Mouse (Mus musculus) MEL (cell line): Measurements from ENCODE around the gene Serpinf2. TPM values are rescaled to one million over a fixed set of nuclear protein-coding genes. Genes with fewer than 3 reads are reported as not detected.

ENCODE experiments used
- DNase-seq: peaks from one replicate; pipeline ENCODE4 v3.0.0; 2011; ENCODE audit warnings: low read depth, low spot score
- H3K27ac ChIP-seq: 2 replicates; pipeline ENCODE4 v1.5.1; 2012; ENCODE audit warnings: low read depth, mild to moderate bottlenecking, control low read depth, low read length, moderate library complexity; ENCODE audit not compliant: control insufficient read depth
- H3K27me3 ChIP-seq, 2 experiments: fragments of 150-350 bp in 1 of 2; sonication (generic) in 1 of 2; 2 replicates each; pipeline ENCODE4 v1.6.1; 2012; ENCODE audit warnings: low read length in 2 of 2, mild to moderate bottlenecking in 2 of 2, improper control_type of control experiment in 1 of 2, moderate library complexity in 1 of 2; ENCODE audit not compliant: insufficient read depth in 2 of 2, control insufficient read depth in 1 of 2
- H3K36me3 ChIP-seq, 2 experiments: 2 replicates each; pipeline ENCODE4 v1.6.1; 2012 to 2014; ENCODE audit warnings: low read length in 2 of 2, improper control_type of control experiment in 1 of 2, inconsistent platforms in 1 of 2, mild to moderate bottlenecking in 1 of 2; ENCODE audit not compliant: insufficient read depth in 2 of 2, control insufficient read depth in 1 of 2
- H3K4me1 ChIP-seq, 2 experiments: fragments of 150-350 bp in 1 of 2; sonication (generic) in 1 of 2; 2 replicates each; pipeline ENCODE4 v1.6.1; 2012; ENCODE audit warnings: low read length in 2 of 2, improper control_type of control experiment in 1 of 2, mild to moderate bottlenecking in 1 of 2; ENCODE audit not compliant: insufficient read depth in 2 of 2, control insufficient read depth in 1 of 2
- H3K4me3 ChIP-seq, 2 experiments: fragments of 150-350 bp in 1 of 2; sonication (generic) in 1 of 2; 2 replicates each; pipeline ENCODE4 v1.5.1; 2012; ENCODE audit warnings: low read depth in 2 of 2, low read length in 2 of 2, mild to moderate bottlenecking in 2 of 2, moderate library complexity in 2 of 2, control low read depth in 1 of 2, improper control_type of control experiment in 1 of 2; ENCODE audit not compliant: control insufficient read depth in 1 of 2, insufficient read depth in 1 of 2
- H3K79me2 ChIP-seq: 2 replicates; pipeline ENCODE4 v1.6.1; 2012; ENCODE audit warnings: mild to moderate bottlenecking, low read length, moderate library complexity; ENCODE audit not compliant: control insufficient read depth, poor library complexity, insufficient read depth
- H3K9ac ChIP-seq: 2 replicates; pipeline ENCODE4 v1.6.1; 2012; ENCODE audit warnings: low read depth, mild to moderate bottlenecking, control low read depth, low read length, moderate library complexity; ENCODE audit not compliant: control insufficient read depth, poor library complexity, severe bottlenecking
- H3K9me3 ChIP-seq: fragments of 150-350 bp; sonication (generic); replicated peaks from 2 replicates; pipeline ENCODE4 v1.6.1; 2012; ENCODE audit warnings: mild to moderate bottlenecking, low read length, improper control_type of control experiment, moderate library complexity; ENCODE audit not compliant: insufficient read depth
- BHLHE40 ChIP-seq: IDR thresholded peaks from 2 replicates; pipeline ENCODE4 v1.6.1; 2012; ENCODE audit warnings: low read depth, mild to moderate bottlenecking, inconsistent platforms, low read length, improper control_type of control experiment, borderline replicate concordance
- CHD1 ChIP-seq: IDR thresholded peaks from 2 replicates; pipeline ENCODE4 v1.6.1; 2012; ENCODE audit warnings: low read depth, mild to moderate bottlenecking, inconsistent platforms, low read length, improper control_type of control experiment
- ELF1 ChIP-seq: IDR thresholded peaks from 2 replicates; pipeline ENCODE4 v1.6.1; 2014; ENCODE audit warnings: low read depth, mild to moderate bottlenecking, inconsistent platforms, low read length, improper control_type of control experiment, moderate library complexity
- EP300 ChIP-seq, 2 experiments: IDR thresholded peaks; 2 replicates each; pipeline ENCODE4 v1.6.1; 2011; ENCODE audit warnings: improper control_type of control experiment in 2 of 2, low read length in 2 of 2, low read depth in 1 of 2, mild to moderate bottlenecking in 1 of 2
- ETS1 ChIP-seq: IDR thresholded peaks from 2 replicates; pipeline ENCODE4 v1.6.1; 2012; ENCODE audit warnings: low read depth, mild to moderate bottlenecking, inconsistent platforms, low read length, improper control_type of control experiment, moderate library complexity
- GATA1 ChIP-seq: IDR thresholded peaks from 2 replicates; pipeline ENCODE4 v1.6.1; 2011; ENCODE audit warnings: low read depth, low read length, improper control_type of control experiment
- HCFC1 ChIP-seq: IDR thresholded peaks from 2 replicates; pipeline ENCODE4 v1.6.1; 2012; ENCODE audit warnings: low read depth, mild to moderate bottlenecking, inconsistent platforms, low read length, improper control_type of control experiment, moderate library complexity
- MAFK ChIP-seq: IDR thresholded peaks from 2 replicates; pipeline ENCODE4 v1.6.1; 2011; ENCODE audit warnings: low read depth, mild to moderate bottlenecking, low read length, improper control_type of control experiment, borderline replicate concordance
- MAX ChIP-seq: IDR thresholded peaks from 2 replicates; pipeline ENCODE4 v1.6.1; 2011; ENCODE audit warnings: low read length, improper control_type of control experiment
- MAZ ChIP-seq: IDR thresholded peaks from 2 replicates; pipeline ENCODE4 v1.6.1; 2012; ENCODE audit warnings: low read depth, mild to moderate bottlenecking, inconsistent platforms, low read length, improper control_type of control experiment
- MXI1 ChIP-seq: IDR thresholded peaks from 2 replicates; pipeline ENCODE4 v1.6.1; 2011; ENCODE audit warnings: mild to moderate bottlenecking, low read depth, low read length, improper control_type of control experiment
- MYB ChIP-seq: IDR thresholded peaks from 2 replicates; pipeline ENCODE4 v1.6.1; 2011; ENCODE audit warnings: mild to moderate bottlenecking, low read depth, low read length, improper control_type of control experiment
- MYC ChIP-seq: IDR thresholded peaks from 2 replicates; pipeline ENCODE4 v1.6.1; 2011; ENCODE audit warnings: low read depth, mild to moderate bottlenecking, low read length, improper control_type of control experiment, moderate library complexity
- NELFE ChIP-seq: IDR thresholded peaks from 2 replicates; pipeline ENCODE4 v1.6.1; 2011; ENCODE audit warnings: low read depth, low read length, improper control_type of control experiment
- POLR2A ChIP-seq, 2 experiments: IDR thresholded peaks; 2 replicates each; pipeline ENCODE4 v1.6.1; 2011 to 2012; ENCODE audit warnings: low read length in 2 of 2, mild to moderate bottlenecking in 2 of 2, control low read depth in 1 of 2, improper control_type of control experiment in 1 of 2, low read depth in 1 of 2, moderate library complexity in 1 of 2; ENCODE audit not compliant: control insufficient read depth in 1 of 2, insufficient read depth in 1 of 2, poor library complexity in 1 of 2
- POLR2AphosphoS2 ChIP-seq: IDR thresholded peaks from 2 replicates; pipeline ENCODE4 v1.6.1; 2011; ENCODE audit warnings: low read length, improper control_type of control experiment
- RCOR1 ChIP-seq: IDR thresholded peaks from 2 replicates; pipeline ENCODE4 v1.6.1; 2012; ENCODE audit warnings: low read depth, mild to moderate bottlenecking, inconsistent platforms, low read length, improper control_type of control experiment
- SIN3A ChIP-seq: IDR thresholded peaks from 2 replicates; pipeline ENCODE4 v1.6.1; 2012; ENCODE audit warnings: low read length, improper control_type of control experiment, inconsistent platforms
- SMC3 ChIP-seq: IDR thresholded peaks from 2 replicates; pipeline ENCODE4 v1.6.1; 2011; ENCODE audit warnings: low read depth, low read length, improper control_type of control experiment
- TAL1 ChIP-seq: IDR thresholded peaks from 2 replicates; pipeline ENCODE4 v1.6.1; 2012; ENCODE audit warnings: mild to moderate bottlenecking, inconsistent platforms, low read length, moderate library complexity, mixed read lengths
- TBP ChIP-seq: IDR thresholded peaks from 2 replicates; pipeline ENCODE4 v1.8.0; 2011; ENCODE audit warnings: low read depth, low read length, improper control_type of control experiment
- TCF12 ChIP-seq: IDR thresholded peaks from 2 replicates; pipeline ENCODE4 v1.6.1; 2014; ENCODE audit warnings: low read depth, mild to moderate bottlenecking, inconsistent platforms, low read length, improper control_type of control experiment, moderate library complexity
- UBTF ChIP-seq: IDR thresholded peaks from 2 replicates; pipeline ENCODE4 v1.6.1; 2012; ENCODE audit warnings: low read depth, mild to moderate bottlenecking, inconsistent platforms, low read length, improper control_type of control experiment, moderate library complexity, borderline replicate concordance; ENCODE audit not compliant: insufficient read depth
- USF1 ChIP-seq: IDR thresholded peaks from 2 replicates; pipeline ENCODE4 v1.6.1; 2014; ENCODE audit warnings: low read depth, mild to moderate bottlenecking, inconsistent platforms, low read length, improper control_type of control experiment, moderate library complexity
- ZKSCAN1 ChIP-seq: IDR thresholded peaks from 2 replicates; pipeline ENCODE4 v1.6.1; 2012; ENCODE audit warnings: low read depth, mild to moderate bottlenecking, inconsistent platforms, low read length, improper control_type of control experiment, moderate library complexity
- ZMIZ1 ChIP-seq: IDR thresholded peaks from 2 replicates; pipeline ENCODE4 v1.6.1; 2012; ENCODE audit warnings: low read depth, mild to moderate bottlenecking, inconsistent platforms, low read length, improper control_type of control experiment, moderate library complexity
- ZNF384 ChIP-seq: IDR thresholded peaks from 2 replicates; pipeline ENCODE4 v1.6.1; 2012; ENCODE audit warnings: low read depth, mild to moderate bottlenecking, inconsistent platforms, low read length, improper control_type of control experiment
- polyA plus RNA-seq, 2 experiments: library from polyadenylated mRNA; stranded (reverse) in 1 of 2; unstranded in 1 of 2; fragments of >175 nt in 1 of 2; fragments of >200 nt in 1 of 2; gene quantifications; 2 replicates each; pipeline versions ENCODE4 v1.2.1 to v1.2.4; 2012; ENCODE audit warnings: low replicate concordance in 2 of 2, low read depth in 1 of 2; ENCODE audit not compliant: insufficient read length in 2 of 2, insufficient read depth in 1 of 2, missing spikeins in 1 of 2
- total RNA-seq: library from RNA; depleted of rRNA; stranded (reverse); fragments of 300-350 nt; gene quantifications from 2 replicates; pipeline ENCODE4 v1.2.3, GENCODE M21; 2012

Serpinf2 gene
- total and polyA plus RNA-seq, 3 experiments, result 0.07 TPM; not detected in 2

DNA sequence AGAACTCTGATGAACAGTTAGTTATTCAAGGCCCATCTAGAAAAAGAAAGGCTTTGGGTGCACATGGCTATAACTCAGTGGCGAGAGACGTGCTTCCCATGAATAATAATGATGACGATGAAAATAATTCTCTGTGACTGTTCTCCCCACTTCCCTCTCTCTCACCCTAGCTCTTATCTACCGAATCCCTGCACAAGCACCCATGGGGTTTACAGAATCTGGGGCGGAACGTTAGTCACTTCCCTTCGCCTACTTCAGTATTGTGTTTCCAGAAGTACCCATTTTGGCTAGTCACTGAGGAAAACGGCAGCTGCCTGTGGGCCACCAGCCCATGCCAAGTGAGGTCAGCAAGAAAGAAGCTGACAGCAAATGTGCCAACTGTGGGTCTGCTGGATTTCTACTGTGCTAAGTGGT lies 19.2 kb upstream of the Serpinf2 start:
- peak; percentile 98 for DNase-seq
- no peaks in the 10 kb centered on the region for H3K9me3 ChIP-seq
- H3K36me3 ChIP-seq, result peaks cover 0 to 38% of the 10 kb centered on the region in 2 experiments; a peak in 2 of 4 replicates
- TF ChIP-seq ZNF384 (no peak), UBTF (peak; percentile 77; the same call in 1 of the 2 replicates), MAX (peak; percentile 77; the same call in 1 of the 2 replicates), EP300 (IDR thresholded peaks at IDR 0.05; ENCODE audit: low read depth in 1 of 2, low read length in 2 of 2) (peak; percentile 86 to 93), NELFE (peak; percentile 68), ELF1 (peak; percentile 56; the same call in 1 of the 2 replicates), BHLHE40 (peak; percentile 67), SMC3 (no peak), SIN3A (peak; percentile 92), HCFC1 (peak; percentile 25; the same call in 1 of the 2 replicates), ETS1 (peak; percentile 96), RCOR1 (peak; percentile 100), TAL1 (peak; percentile 67), MAZ (peak; percentile 72), USF1 (no peak), MYB (peak; percentile 81), MAFK (peak; percentile 71), POLR2A (IDR thresholded peaks at IDR 0.05; ENCODE audit: control insufficient read depth in 1 of 2, insufficient read depth in 1 of 2, low read depth in 1 of 2, low read length in 2 of 2, poor library complexity in 1 of 2) (peak; percentile 25 to 77; a peak in 2 of 4 replicates), CHD1 (no peak), MYC (peak; percentile 85), GATA1 (peak; percentile 93), TBP (peak; percentile 88), ZMIZ1 (no peak), TCF12 (peak; percentile 84), POLR2AphosphoS2 (no peak; the same call in 1 of the 2 replicates), ZKSCAN1 (no peak), MXI1 (peak; percentile 92)
- H3K79me2 ChIP-seq, result peaks cover 8% of the 10 kb centered on the region; the same call in 1 of the 2 replicates
- H3K27ac ChIP-seq, result peak overlapping the region; percentile 99
- peak overlapping the region; percentile 74 for H3K9ac ChIP-seq
- H3K27me3 ChIP-seq, result no peaks in the 10 kb centered on the region
- peak overlapping the region; percentile 35 to 51 for H3K4me3 ChIP-seq
- peaks cover 14 to 51% of the 10 kb centered on the region in 2 experiments for H3K4me1 ChIP-seq
